Mouse (Mus musculus): ENCODE results near the gene 4931429L15Rik. TPM values are rescaled to one million over a fixed set of nuclear protein-coding genes. Genes with fewer than 3 reads are reported as not detected.

4931429L15Rik gene
- polyA plus RNA-seq, 1 experiment from 2014 or later: not detected

- Histone ChIP-seq H3K27me3 (ENCODE audit: control insufficient read depth, insufficient read depth, low read length) (0 out of 2 replicates have a peak, but pooled peaks cover 5% of the 10 kb centered on the region), H3K36me3 (replicated peaks; ENCODE audit: control insufficient read depth, insufficient read depth) (peaks cover 31% of the 10 kb centered on the region), H3K4me2 (replicated peaks) (peak within 1 kb of the TSS; percentile 85), H3K4me3 (replicated peaks; ENCODE audit: low read length) (peak within 1 kb of the TSS; percentile 89), H3K9ac (peak within 1 kb of the TSS; percentile 74), H3K9me3 (ENCODE audit: control insufficient read depth, low read length) (no peaks in the 10 kb centered on the region), H3K4me1 (replicated peaks; ENCODE audit: control insufficient read depth, insufficient read depth, low read length) (no peaks in the 10 kb centered on the region; the same call in 1 of the 2 replicates), H3K27ac (peak within 1 kb of the TSS; percentile 59)
- WGBS: 7% methylated on average over 45 of the region's 45 CpGs
- peak; percentile 85 for DNase-seq (ENCODE audit: low spot score)
- ATAC-seq (ENCODE audit: low FRiP score): peak; percentile 93
These were observed 46.9 kb downstream of the 4931429L15Rik start, which contains the start of gene Zpr1 for GRCm38 (mm10) chr9:46272677-46273454. Gene Zpr1 (plus strand): TSS chr9:46273064.

- peak overlapping the region; percentile 85 for H3K4me2 ChIP-seq (replicated peaks)
- H3K9ac ChIP-seq: no peak overlapping the region
- peaks cover 24% of the 10 kb centered on the region for H3K36me3 ChIP-seq (replicated peaks; ENCODE audit: control insufficient read depth, insufficient read depth)
- no peak overlapping the region for H3K27ac ChIP-seq
- no peaks in the 10 kb centered on the region; the same call in 1 of the 2 replicates for H3K4me1 ChIP-seq (replicated peaks; ENCODE audit: control insufficient read depth, insufficient read depth, low read length)
- 89% methylated on average over 9 of the region's 9 CpGs for WGBS
- ATAC-seq (ENCODE audit: low FRiP score) (no peak), DNase-seq (ENCODE audit: low spot score) (no peak)
- no peak overlapping the region for H3K4me3 ChIP-seq (replicated peaks; ENCODE audit: low read length)
- H3K9me3 ChIP-seq (ENCODE audit: control insufficient read depth, low read length): no peaks in the 10 kb centered on the region
- H3K27me3 ChIP-seq (ENCODE audit: control insufficient read depth, insufficient read depth, low read length): 0 out of 2 replicates have a peak, but pooled peaks cover 5% of the 10 kb centered on the region
These were observed 47.7 kb downstream of the 4931429L15Rik start for GRCm38 (mm10) chr9:46272070-46272469.

DNA sequence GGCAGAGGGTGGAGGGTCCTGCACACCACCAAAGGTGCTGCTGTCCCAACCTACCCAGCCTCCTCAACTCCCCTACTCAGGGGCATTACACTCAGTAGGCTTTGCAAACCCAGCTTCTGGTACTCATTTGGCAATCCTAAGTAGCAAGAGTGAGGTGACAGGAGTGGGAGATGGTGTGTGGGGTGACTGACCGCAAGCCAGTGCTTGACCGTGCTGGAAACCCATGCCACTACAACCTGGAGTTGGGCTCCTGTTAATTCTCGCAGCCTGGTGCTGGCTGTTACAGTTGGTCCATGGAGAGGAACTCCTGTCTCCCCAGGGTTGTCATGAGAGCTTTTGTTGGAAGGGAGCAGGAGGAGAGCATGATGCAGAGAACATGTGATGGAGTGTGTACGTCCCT lies 49.0 kb downstream of the 4931429L15Rik start:
- Histone ChIP-seq H3K4me1 (replicated peaks; ENCODE audit: control insufficient read depth, insufficient read depth, low read length) (no peaks in the 10 kb centered on the region; the same call in 1 of the 2 replicates), H3K4me2 (replicated peaks) (no peak overlapping the region), H3K9ac (no peak overlapping the region), H3K27me3 (ENCODE audit: control insufficient read depth, insufficient read depth, low read length) (0 out of 2 replicates have a peak, but pooled peaks cover 5% of the 10 kb centered on the region), H3K36me3 (replicated peaks; ENCODE audit: control insufficient read depth, insufficient read depth) (peaks cover 11% of the 10 kb centered on the region), H3K9me3 (ENCODE audit: control insufficient read depth, low read length) (no peaks in the 10 kb centered on the region), H3K27ac (no peak overlapping the region), H3K4me3 (replicated peaks; ENCODE audit: low read length) (no peak overlapping the region)
- ATAC-seq (ENCODE audit: low FRiP score) (no peak), DNase-seq (ENCODE audit: low spot score) (no peak)
- WGBS: 93% methylated on average over 4 of the region's 4 CpGs

- H3K9ac ChIP-seq: no peak overlapping the region
- H3K27ac ChIP-seq: no peak overlapping the region
- no peaks in the 10 kb centered on the region; the same call in 1 of the 2 replicates for H3K4me1 ChIP-seq (replicated peaks; ENCODE audit: control insufficient read depth, insufficient read depth, low read length)
- WGBS: 87% methylated on average over 5 of the region's 5 CpGs
- H3K9me3 ChIP-seq (ENCODE audit: control insufficient read depth, low read length): no peaks in the 10 kb centered on the region
- H3K4me2 ChIP-seq (replicated peaks): no peak overlapping the region
- H3K36me3 ChIP-seq (replicated peaks; ENCODE audit: control insufficient read depth, insufficient read depth): no peaks in the 10 kb centered on the region
- ATAC-seq (ENCODE audit: low FRiP score) (no peak), DNase-seq (ENCODE audit: low spot score) (no peak)
- no peak overlapping the region for H3K4me3 ChIP-seq (replicated peaks; ENCODE audit: low read length)
- H3K27me3 ChIP-seq (ENCODE audit: control insufficient read depth, insufficient read depth, low read length): 0 out of 2 replicates have a peak, but pooled peaks cover 5% of the 10 kb centered on the region
These were observed 50.7 kb downstream of the 4931429L15Rik start for GRCm38 (mm10) chr9:46269125-46269524.

DNA sequence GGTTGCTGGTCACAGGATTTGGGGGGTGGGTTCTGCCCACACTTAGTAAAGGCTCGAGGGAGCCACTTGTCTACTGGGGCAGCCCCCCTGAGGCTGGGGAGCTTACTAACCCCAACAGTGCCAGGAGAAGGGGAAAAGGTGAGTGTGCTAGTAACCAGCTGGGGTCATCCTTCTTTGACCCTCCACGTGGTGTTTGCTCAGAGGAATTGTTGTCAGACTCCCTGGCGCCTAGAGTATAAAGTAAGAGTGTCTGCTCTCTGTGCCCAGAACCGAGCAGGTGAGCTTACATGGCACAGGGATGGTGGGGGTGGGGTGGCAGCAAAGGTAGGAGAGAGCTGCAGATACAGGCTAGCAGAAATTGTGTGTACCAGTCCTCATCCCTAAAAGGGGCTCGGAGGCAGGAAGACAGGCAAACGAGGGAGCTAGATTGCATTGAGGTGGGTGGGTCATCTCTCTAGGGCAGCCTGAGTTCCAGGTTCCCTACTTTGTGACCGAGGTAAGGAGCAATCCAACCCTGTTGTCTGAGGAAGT lies 51.4 kb downstream of the 4931429L15Rik start, which contains the start of gene Apoa5:
TSS of gene Apoa5 (plus strand) at position 291 of the 531 bp plus-strand sequence.
- ATAC-seq (ENCODE audit: low FRiP score) (no peak), DNase-seq (ENCODE audit: low spot score) (no peak)
- Histone ChIP-seq H3K36me3 (replicated peaks; ENCODE audit: control insufficient read depth, insufficient read depth) (no peaks in the 10 kb centered on the region), H3K4me3 (replicated peaks; ENCODE audit: low read length) (no peak within 1 kb of the TSS), H3K9me3 (ENCODE audit: control insufficient read depth, low read length) (no peaks in the 10 kb centered on the region), H3K27me3 (ENCODE audit: control insufficient read depth, insufficient read depth, low read length) (0 out of 2 replicates have a peak, but pooled peaks cover 5% of the 10 kb centered on the region), H3K27ac (no peak within 1 kb of the TSS), H3K9ac (no peak within 1 kb of the TSS), H3K4me2 (replicated peaks) (no peak within 1 kb of the TSS), H3K4me1 (replicated peaks; ENCODE audit: control insufficient read depth, insufficient read depth, low read length) (no peaks in the 10 kb centered on the region)
- 65% methylated on average over 7 of the region's 7 CpGs for whole genome bisulfite sequencing

GRCm38 (mm10) chr9:46261131-46261530 lies 58.7 kb downstream of the 4931429L15Rik start:
- no peak overlapping the region for H3K27ac ChIP-seq
- no peak overlapping the region for H3K9ac ChIP-seq
- DNase-seq (ENCODE audit: low spot score) (no peak), ATAC-seq (ENCODE audit: low FRiP score) (no peak)
- H3K36me3 ChIP-seq (replicated peaks; ENCODE audit: control insufficient read depth, insufficient read depth): no peaks in the 10 kb centered on the region
- WGBS: 91% methylated on average over 7 of the region's 7 CpGs
- no peak overlapping the region for H3K4me2 ChIP-seq (replicated peaks)
- no peak overlapping the region for H3K4me3 ChIP-seq (replicated peaks; ENCODE audit: low read length)
- no peaks in the 10 kb centered on the region for H3K9me3 ChIP-seq (ENCODE audit: control insufficient read depth, low read length)
- H3K4me1 ChIP-seq (replicated peaks; ENCODE audit: control insufficient read depth, insufficient read depth, low read length): no peaks in the 10 kb centered on the region
- no peaks in the 10 kb centered on the region for H3K27me3 ChIP-seq (ENCODE audit: control insufficient read depth, insufficient read depth, low read length)

DNA sequence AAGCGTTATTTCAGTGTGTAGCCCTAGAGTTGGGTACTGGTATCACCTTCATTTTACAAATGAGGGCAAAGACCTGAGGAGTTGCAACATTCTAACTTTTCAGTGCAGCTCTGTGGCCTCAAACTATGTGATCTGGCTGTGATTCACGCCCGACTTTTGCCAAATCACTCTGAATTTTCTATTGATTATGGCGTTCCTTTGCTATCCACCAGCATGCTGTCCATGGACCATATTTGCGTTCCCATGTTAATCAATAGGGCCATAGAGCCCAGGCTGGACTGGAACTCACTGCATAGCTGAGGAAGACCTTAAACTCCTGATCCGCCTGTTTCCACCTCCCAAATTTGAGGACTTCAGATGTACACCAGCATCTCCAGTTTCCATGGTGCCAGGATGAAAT lies 60.7 kb downstream of the 4931429L15Rik start:
- no peak overlapping the region for H3K9ac ChIP-seq
- H3K4me3 ChIP-seq (replicated peaks; ENCODE audit: low read length): no peak overlapping the region
- DNase-seq (ENCODE audit: low spot score) (no peak), ATAC-seq (ENCODE audit: low FRiP score) (no peak)
- H3K27me3 ChIP-seq (ENCODE audit: control insufficient read depth, insufficient read depth, low read length): no peaks in the 10 kb centered on the region
- no peak overlapping the region for H3K27ac ChIP-seq
- no peaks in the 10 kb centered on the region for H3K9me3 ChIP-seq (ENCODE audit: control insufficient read depth, low read length)
- 89% methylated on average over 6 of the region's 6 CpGs for WGBS
- H3K4me2 ChIP-seq (replicated peaks): no peak overlapping the region
- H3K4me1 ChIP-seq (replicated peaks; ENCODE audit: control insufficient read depth, insufficient read depth, low read length): no peaks in the 10 kb centered on the region
- H3K36me3 ChIP-seq (replicated peaks; ENCODE audit: control insufficient read depth, insufficient read depth): no peaks in the 10 kb centered on the region

DNA sequence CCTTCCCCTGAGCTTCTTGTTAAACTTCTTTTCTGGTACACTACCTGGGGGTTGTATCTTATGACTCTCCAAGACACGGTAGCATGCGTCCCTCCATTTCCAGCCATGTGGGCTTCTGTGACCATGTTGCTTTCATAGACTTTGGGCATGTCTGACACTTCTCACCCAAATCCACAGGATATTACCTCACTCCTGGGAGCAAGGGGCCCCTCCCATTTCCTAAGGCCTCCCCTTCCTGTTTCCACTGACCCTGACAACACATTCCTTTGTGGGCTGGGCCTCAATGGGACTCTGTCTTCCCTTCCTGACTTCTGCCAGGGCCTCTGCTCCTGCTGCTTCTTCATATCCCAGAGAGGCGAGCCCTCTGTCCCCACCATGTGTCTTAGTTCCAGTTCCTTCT lies 62.2 kb downstream of the 4931429L15Rik start:
- DNase-seq (ENCODE audit: low spot score): no peak
- no peak for ATAC-seq (ENCODE audit: low FRiP score)
- H3K4me2 ChIP-seq (replicated peaks): no peak overlapping the region
- H3K36me3 ChIP-seq (replicated peaks; ENCODE audit: control insufficient read depth, insufficient read depth): no peaks in the 10 kb centered on the region
- no peaks in the 10 kb centered on the region for H3K27me3 ChIP-seq (ENCODE audit: control insufficient read depth, insufficient read depth, low read length)
- H3K4me1 ChIP-seq (replicated peaks; ENCODE audit: control insufficient read depth, insufficient read depth, low read length): no peaks in the 10 kb centered on the region
- no peaks in the 10 kb centered on the region for H3K9me3 ChIP-seq (ENCODE audit: control insufficient read depth, low read length)
- H3K9ac ChIP-seq: no peak overlapping the region
- no peak overlapping the region for H3K27ac ChIP-seq
- H3K4me3 ChIP-seq (replicated peaks; ENCODE audit: low read length): no peak overlapping the region
- 90% methylated on average over 3 of the region's 3 CpGs for WGBS

DNA sequence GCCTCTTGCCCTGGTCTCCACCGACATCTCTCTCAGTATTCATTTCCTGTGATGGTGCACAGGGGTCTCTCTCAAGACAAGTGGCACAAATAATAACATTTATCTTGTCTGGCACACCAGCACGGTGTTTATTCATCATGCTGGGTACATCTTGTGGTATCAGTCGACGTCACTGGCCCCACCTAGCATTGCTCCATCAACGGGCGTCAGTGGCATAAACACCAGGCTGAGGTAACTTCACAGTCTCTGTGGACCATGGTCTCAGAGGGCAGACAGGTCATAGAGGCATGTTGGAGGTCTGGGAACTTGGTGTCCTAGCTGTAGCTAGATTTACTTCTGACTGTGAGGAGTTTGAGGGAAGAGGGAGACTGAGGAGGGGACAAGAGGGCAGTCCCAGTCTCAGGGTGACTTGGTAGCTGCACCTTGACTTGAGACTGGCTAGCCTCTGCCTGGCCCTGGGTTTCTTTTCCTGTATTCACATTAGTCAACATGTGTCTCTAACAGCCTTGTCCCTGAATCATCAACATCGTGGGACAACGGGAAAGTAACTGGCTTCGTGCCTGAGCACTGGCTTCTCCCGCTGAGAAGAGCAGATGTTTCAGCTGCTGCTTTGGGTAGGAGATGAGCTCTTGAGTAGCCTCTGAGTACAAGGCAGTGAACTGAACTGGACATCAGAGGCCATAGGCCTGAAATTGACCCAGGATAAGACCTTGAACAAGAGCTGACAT lies 63.0 kb downstream of the 4931429L15Rik start:
- H3K27ac ChIP-seq: no peak overlapping the region
- no peaks in the 10 kb centered on the region for H3K27me3 ChIP-seq (ENCODE audit: control insufficient read depth, insufficient read depth, low read length)
- DNase-seq (ENCODE audit: low spot score): no peak
- ATAC-seq (ENCODE audit: low FRiP score): no peak
- no peaks in the 10 kb centered on the region for H3K9me3 ChIP-seq (ENCODE audit: control insufficient read depth, low read length)
- H3K4me2 ChIP-seq (replicated peaks): no peak overlapping the region
- H3K9ac ChIP-seq: no peak overlapping the region
- H3K4me3 ChIP-seq (replicated peaks; ENCODE audit: low read length): no peak overlapping the region
- no peaks in the 10 kb centered on the region for H3K4me1 ChIP-seq (replicated peaks; ENCODE audit: control insufficient read depth, insufficient read depth, low read length)
- WGBS: 88% methylated on average over 10 of the region's 10 CpGs
- no peaks in the 10 kb centered on the region for H3K36me3 ChIP-seq (replicated peaks; ENCODE audit: control insufficient read depth, insufficient read depth)
